Mouse (Mus musculus): Measurements from ENCODE around the gene Pcgf2. TPM values are rescaled to one million over a fixed set of nuclear protein-coding genes. Genes with fewer than 3 reads are reported as not detected.

Pcgf2 gene
- polyA plus RNA-seq, 1 experiment = 9.1 TPM

DNA sequence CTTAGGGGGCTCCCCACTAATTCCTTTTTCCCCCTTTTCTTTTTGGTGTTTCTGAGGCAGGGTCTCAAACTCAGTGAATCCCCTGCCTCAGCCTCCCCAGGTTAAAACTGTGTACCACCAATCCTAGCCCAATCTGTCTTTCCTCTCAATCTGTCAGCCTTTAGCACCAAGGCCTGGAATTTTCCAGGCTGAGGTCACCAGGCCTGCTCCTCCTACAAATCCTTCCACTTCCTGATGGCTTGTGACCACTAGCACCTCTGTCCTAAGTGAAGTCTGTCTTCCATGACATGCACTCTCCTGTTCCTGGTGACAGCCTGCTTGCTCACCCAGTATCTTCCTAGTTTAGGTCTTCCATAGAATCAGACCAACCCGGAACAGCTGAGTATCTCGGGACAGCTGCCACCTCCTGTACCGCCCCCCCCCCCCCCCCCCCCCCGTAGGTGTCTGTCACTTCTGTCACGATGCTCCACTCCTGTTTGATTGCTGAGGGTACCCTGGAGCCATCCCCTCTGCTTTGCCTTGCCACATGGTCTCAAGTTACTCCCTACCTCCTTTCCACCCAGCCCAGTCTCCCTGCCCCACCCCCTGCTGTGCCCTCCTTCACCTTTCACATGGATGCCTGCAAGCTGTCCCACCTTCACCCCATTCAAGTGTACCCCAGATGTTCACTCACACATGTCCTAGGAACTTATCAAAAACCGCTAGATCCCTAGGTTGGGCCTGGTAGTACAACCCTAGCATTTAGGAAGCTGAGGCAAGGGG lies 42.9 kb downstream of the Pcgf2 start:
- TF ChIP-seq GATA1 (IDR thresholded peaks at IDR 0.05; ENCODE audit: low read length) = no peak

DNA sequence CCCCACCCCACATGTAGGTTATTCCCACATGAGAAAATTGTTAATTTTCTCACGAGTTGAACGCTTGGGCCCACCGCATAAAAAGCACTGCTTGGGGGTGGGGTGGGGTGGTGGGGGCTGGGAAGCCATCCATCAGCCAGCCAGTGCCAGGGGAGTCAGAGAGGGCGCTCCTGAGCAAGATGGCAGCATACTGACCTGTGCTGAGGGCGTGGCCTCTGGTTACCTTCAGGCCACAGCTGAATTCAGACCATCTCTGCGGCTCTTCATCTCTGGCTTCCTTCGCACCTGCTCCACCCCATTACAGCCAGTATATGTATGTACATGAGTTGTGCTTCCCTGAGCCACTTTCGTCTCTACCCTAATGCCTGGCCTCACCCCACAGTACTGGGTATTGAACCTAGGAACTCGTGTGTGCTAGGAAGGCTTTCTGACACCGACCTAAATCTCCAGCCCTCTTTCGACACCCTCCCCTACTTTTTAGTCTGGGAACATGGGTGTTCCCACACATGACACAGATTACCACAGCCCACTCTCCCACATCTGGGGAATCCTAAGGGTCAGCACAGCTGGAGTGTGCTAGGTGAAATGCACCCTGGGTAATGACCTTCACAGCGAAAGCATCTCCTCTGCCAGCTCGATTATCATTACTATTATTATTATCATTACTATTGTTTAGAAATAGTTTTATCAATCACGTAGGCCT lies 43.9 kb downstream of the Pcgf2 start:
- no peak for TF ChIP-seq GATA1 (IDR thresholded peaks at IDR 0.05; ENCODE audit: low read length)

DNA sequence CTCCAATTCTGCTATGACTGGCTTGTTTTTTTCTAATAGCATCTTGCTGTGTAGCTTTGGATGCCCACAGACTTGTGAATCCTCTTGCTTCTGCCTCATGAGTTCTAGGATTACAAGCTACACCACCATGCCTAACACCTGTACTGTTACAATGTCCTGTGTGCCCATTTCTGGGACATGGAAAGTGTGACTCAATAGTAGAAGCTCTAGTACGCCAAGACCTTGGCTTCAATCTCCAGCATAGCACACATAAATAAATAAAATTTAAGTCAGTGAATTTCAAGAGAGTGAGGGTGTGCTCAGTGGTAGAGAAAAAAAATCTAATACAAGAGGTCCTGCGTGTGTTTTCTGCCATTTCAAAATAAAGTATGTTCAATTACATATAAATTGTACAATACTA lies 46.1 kb downstream of the Pcgf2 start:
- TF ChIP-seq GATA1 (IDR thresholded peaks at IDR 0.05; ENCODE audit: low read length) = no peak

DNA sequence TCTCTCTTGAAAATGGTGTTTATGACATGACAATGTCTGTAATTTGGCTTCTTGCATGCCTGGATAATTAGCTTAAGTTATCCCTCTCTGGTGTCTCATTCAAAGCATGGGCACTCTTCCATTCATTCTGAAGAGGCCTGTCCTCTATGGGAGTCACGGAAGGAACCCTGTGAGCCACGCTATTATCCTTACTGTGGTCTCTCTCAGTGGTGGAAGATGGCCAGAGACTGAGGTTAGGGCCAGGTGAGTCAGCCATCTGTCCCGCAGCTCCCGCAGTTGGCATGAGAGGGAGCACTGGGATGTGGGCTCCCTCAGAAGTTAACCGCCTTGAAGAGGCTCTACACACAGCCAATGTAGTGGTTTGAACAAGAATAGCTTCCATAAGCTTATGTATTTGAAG lies 50.0 kb downstream of the Pcgf2 start:
- no peak for TF ChIP-seq GATA1 (IDR thresholded peaks at IDR 0.05; ENCODE audit: low read length)

DNA sequence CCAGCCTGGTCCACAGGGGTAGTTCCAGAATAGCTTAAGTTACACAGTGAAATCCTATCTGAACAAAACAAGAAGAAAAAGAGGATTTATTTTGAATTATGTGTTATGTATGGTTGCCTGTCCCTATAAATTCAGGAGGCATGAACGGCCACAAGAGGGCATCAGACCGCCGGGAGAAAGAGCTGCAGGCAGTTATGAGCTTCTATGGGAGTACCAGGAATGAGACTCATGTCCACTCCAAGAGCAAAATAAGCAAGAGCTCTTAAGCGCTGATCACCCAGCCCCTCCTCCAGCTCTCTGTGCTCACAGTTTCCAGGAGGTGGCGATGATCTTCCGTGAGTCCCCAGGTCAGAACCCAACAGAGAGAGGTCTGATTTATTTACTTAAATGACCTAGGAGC lies 55.5 kb downstream of the Pcgf2 start:
- TF ChIP-seq GATA1 (IDR thresholded peaks at IDR 0.05; ENCODE audit: low read length) = no peak

DNA sequence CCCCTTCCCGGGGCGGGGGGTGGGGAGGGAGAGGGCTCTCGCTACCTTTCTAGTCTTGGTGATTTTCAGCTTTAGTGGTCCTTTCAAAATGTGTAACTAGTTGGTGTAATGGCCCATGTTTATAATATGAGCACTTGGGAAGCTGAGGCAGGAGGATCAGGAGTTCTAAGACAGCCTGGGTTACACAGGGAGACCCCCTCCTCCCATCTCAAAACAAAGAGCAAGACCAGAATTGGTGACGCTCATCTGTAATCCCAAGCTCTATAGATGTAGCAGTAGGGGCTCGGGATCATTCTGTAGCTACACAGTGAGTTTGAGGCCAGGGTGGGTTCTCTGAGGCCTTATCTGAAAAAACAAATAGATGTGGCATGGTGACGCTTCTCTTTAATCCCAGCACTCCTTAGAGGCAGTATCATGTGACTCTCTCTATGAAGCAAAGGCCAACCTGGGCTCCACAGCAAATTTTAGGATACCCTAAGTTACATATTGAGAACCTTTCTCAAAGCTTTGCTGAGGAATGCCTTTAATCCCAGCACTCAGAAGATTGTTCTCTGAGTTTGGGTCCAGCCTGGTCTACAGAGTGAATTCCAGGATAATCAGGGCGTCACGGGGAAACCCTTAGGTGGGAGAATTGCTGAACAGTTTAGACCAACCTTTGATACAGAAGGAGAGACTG lies 56.8 kb downstream of the Pcgf2 start:
- no peak for TF ChIP-seq GATA1 (IDR thresholded peaks at IDR 0.05; ENCODE audit: low read length)

DNA sequence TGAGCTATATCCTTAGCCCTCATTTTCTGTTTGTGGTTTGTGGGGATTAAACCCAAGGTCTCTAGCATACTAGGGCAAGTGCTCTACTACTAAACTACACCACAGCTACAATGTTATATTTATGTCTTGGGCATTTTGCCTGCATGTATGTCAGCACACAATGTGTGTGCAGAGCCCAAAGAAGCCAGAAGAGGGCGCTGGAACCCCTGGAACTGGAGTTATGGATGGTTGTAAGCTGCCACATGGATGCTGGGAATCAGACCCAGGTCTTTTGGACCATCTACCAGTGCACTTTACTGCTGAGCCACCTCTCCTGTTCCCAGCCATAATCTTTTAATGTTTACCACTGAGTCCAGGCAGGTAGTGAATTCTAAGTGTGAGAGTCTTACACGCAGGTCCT lies 57.6 kb downstream of the Pcgf2 start:
- TF ChIP-seq GATA1 (IDR thresholded peaks at IDR 0.05; ENCODE audit: low read length) = no peak

DNA sequence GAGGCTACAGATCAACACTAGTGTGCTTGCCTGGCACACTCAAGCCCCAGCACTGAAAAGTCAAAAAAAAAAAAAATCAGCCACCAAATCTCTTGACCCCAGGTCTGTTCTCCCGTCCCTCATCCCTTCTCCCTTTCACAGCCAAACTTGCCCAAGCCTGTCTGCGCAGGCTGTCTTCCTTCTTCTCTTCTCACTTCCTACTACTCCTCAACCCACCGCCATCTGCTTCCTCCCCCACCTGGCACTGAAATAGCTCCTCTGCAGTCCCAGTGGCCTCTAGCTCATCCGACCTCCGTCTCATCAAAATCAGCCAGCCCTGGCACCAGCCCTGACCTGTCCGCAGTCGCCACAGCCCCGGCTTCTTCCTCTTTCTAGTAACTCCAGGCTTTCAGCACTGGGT lies 58.6 kb downstream of the Pcgf2 start:
- no peak for TF ChIP-seq GATA1 (IDR thresholded peaks at IDR 0.05; ENCODE audit: low read length)

Other genes starting within 250 kb of the Pcgf2 start
- gene 4933428G20Rik, start 200.2 kb downstream of the Pcgf2 start, polyA plus RNA-seq (2012) = not detected in 2 replicates
- 0.09 and 0.18 TPM in 2 replicates for gene Srcin1, start 124.3 kb downstream of the Pcgf2 start, polyA plus RNA-seq (2012)
- not detected in 2 replicates for gene Epop, start 70.8 kb downstream of the Pcgf2 start, polyA plus RNA-seq (2012)
- 42.2 and 42.3 TPM in 2 replicates for gene Mllt6, start 37.1 kb downstream of the Pcgf2 start, polyA plus RNA-seq (2012)
- 1.6 and 3.1 TPM in 2 replicates for gene Cisd3, start 14.7 kb downstream of the Pcgf2 start, polyA plus RNA-seq (2012)
- gene Psmb3, start 2.9 kb upstream of the Pcgf2 start, polyA plus RNA-seq (2012) = 16.1 and 122 TPM in 2 replicates
- 28.3 and 31.4 TPM in 2 replicates for gene Pip4k2b, start 44.2 kb upstream of the Pcgf2 start, polyA plus RNA-seq (2012)
- 30.0 and 34.5 TPM in 2 replicates for gene Cwc25, start 66.1 kb upstream of the Pcgf2 start, polyA plus RNA-seq (2012)
- not detected in 2 replicates for gene 1700001P01Rik, start 75.4 kb upstream of the Pcgf2 start, polyA plus RNA-seq (2012)
- gene Rpl23, start 81.9 kb upstream of the Pcgf2 start, polyA plus RNA-seq (2012) = 62.2 and 87.5 TPM in 2 replicates
- gene Lasp1, start 98.5 kb upstream of the Pcgf2 start, polyA plus RNA-seq (2012) = 51.4 and 65.7 TPM in 2 replicates
- gene B230217C12Rik, start 140.3 kb upstream of the Pcgf2 start, polyA plus RNA-seq (2012) = 0.02 TPM in 1 of 2 replicates, not detected in the other
- gene Fbxo47, start 183.7 kb upstream of the Pcgf2 start, polyA plus RNA-seq (2012) = not detected in 2 replicates